Mouse (Mus musculus): Measurements from ENCODE around the gene Espnl. TPM values are rescaled to one million over a fixed set of nuclear protein-coding genes. Genes with fewer than 3 reads are reported as not detected.

Espnl gene
- total and polyA plus RNA-seq, 2 experiments from 2014 or later: not detected

GRCm38 (mm10) chr1:91356105-91356504, 34.2 kb downstream of the Espnl start:
- no peak for DNase-seq (ENCODE audit: low spot score)
- ATAC-seq (ENCODE audit: insufficient read depth, low read depth): no peak
- Histone ChIP-seq H3K27me3 (ENCODE audit: control insufficient read depth, insufficient read depth, low read length) (no peaks in the 10 kb centered on the region), H3K9ac (replicated peaks; ENCODE audit: low read depth, low read length) (no peak overlapping the region), H3K9me3 (replicated peaks; ENCODE audit: control insufficient read depth, low read length) (no peaks in the 10 kb centered on the region), H3K36me3 (replicated peaks; ENCODE audit: control insufficient read depth, insufficient read depth, low read length) (peaks cover 37% of the 10 kb centered on the region), H3K27ac (ENCODE audit: low read depth) (no peak overlapping the region), H3K4me3 (ENCODE audit: low read depth, low read length) (no peak overlapping the region), H3K4me1 (ENCODE audit: control insufficient read depth, insufficient read depth) (peaks cover 4% of the 10 kb centered on the region; the same call in 1 of the 2 replicates), H3K4me2 (ENCODE audit: low read depth, low read length) (no peak overlapping the region)
- WGBS: 73% methylated on average over 11 of the region's 11 CpGs
- TF ChIP-seq CTCF (IDR thresholded peaks at IDR 0.05; ENCODE audit: low read depth): no peak
- TF ChIP-seq EP300 (IDR thresholded peaks at IDR 0.05; ENCODE audit: low read depth): no peak

GRCm38 (mm10) chr1:91362113-91362512, 40.2 kb downstream of the Espnl start:
- Histone ChIP-seq H3K27me3 (ENCODE audit: control insufficient read depth, insufficient read depth, low read length) (no peaks in the 10 kb centered on the region), H3K4me1 (ENCODE audit: control insufficient read depth, insufficient read depth) (peaks cover 12% of the 10 kb centered on the region), H3K36me3 (replicated peaks; ENCODE audit: control insufficient read depth, insufficient read depth, low read length) (peaks cover 32% of the 10 kb centered on the region), H3K4me2 (ENCODE audit: low read depth, low read length) (no peak overlapping the region), H3K4me3 (ENCODE audit: low read depth, low read length) (no peak overlapping the region), H3K27ac (ENCODE audit: low read depth) (no peak overlapping the region), H3K9me3 (replicated peaks; ENCODE audit: control insufficient read depth, low read length) (no peaks in the 10 kb centered on the region; the same call in 1 of the 2 replicates), H3K9ac (replicated peaks; ENCODE audit: low read depth, low read length) (no peak overlapping the region)
- ATAC-seq (ENCODE audit: insufficient read depth, low read depth) (no peak), DNase-seq (ENCODE audit: low spot score) (no peak)
- WGBS: 75% methylated on average over 5 of the region's 5 CpGs
- TF ChIP-seq CTCF (IDR thresholded peaks at IDR 0.05; ENCODE audit: low read depth) (no peak), EP300 (IDR thresholded peaks at IDR 0.05; ENCODE audit: low read depth) (no peak)

GRCm38 (mm10) chr1:91364822-91365644, 43.2 kb downstream of the Espnl start:
- no peaks in the 10 kb centered on the region; the same call in 1 of the 2 replicates for H3K9me3 ChIP-seq (replicated peaks; ENCODE audit: control insufficient read depth, low read length)
- H3K4me1 ChIP-seq (ENCODE audit: control insufficient read depth, insufficient read depth): peaks cover 12% of the 10 kb centered on the region
- no peak for TF ChIP-seq CTCF (IDR thresholded peaks at IDR 0.05; ENCODE audit: low read depth)
- TF ChIP-seq EP300 (IDR thresholded peaks at IDR 0.05; ENCODE audit: low read depth): no peak
- H3K4me2 ChIP-seq (ENCODE audit: low read depth, low read length): no peak overlapping the region
- H3K27me3 ChIP-seq (ENCODE audit: control insufficient read depth, insufficient read depth, low read length): no peaks in the 10 kb centered on the region
- no peak for DNase-seq (ENCODE audit: low spot score)
- peaks cover 23% of the 10 kb centered on the region for H3K36me3 ChIP-seq (replicated peaks; ENCODE audit: control insufficient read depth, insufficient read depth, low read length)
- WGBS: 86% methylated on average over 16 of the region's 16 CpGs
- H3K4me3 ChIP-seq (ENCODE audit: low read depth, low read length): no peak overlapping the region
- H3K9ac ChIP-seq (replicated peaks; ENCODE audit: low read depth, low read length): no peak overlapping the region
- ATAC-seq (ENCODE audit: insufficient read depth, low read depth): no peak
- no peak overlapping the region for H3K27ac ChIP-seq (ENCODE audit: low read depth)

GRCm38 (mm10) chr1:91365816-91366214, 43.9 kb downstream of the Espnl start:
- 26% methylated on average over 8 of the region's 8 CpGs for WGBS

GRCm38 (mm10) chr1:91366215-91367108, 44.6 kb downstream of the Espnl start, which contains the start of gene Erfe:
Gene Erfe, plus strand, starts transcription at chr1:91366430.
- Histone ChIP-seq H3K4me2 (ENCODE audit: low read depth, low read length) (peak within 1 kb of the TSS; percentile 89), H3K9ac (replicated peaks; ENCODE audit: low read depth, low read length) (peak within 1 kb of the TSS; percentile 44; the same call in 1 of the 2 replicates), H3K4me3 (ENCODE audit: low read depth, low read length) (peak within 1 kb of the TSS; percentile 51), H3K36me3 (replicated peaks; ENCODE audit: control insufficient read depth, insufficient read depth, low read length) (peaks cover 19% of the 10 kb centered on the region), H3K9me3 (replicated peaks; ENCODE audit: control insufficient read depth, low read length) (no peaks in the 10 kb centered on the region; the same call in 1 of the 2 replicates), H3K27ac (ENCODE audit: low read depth) (no peak within 1 kb of the TSS), H3K4me1 (ENCODE audit: control insufficient read depth, insufficient read depth) (peaks cover 12% of the 10 kb centered on the region), H3K27me3 (ENCODE audit: control insufficient read depth, insufficient read depth, low read length) (no peaks in the 10 kb centered on the region)
- TF ChIP-seq EP300 (IDR thresholded peaks at IDR 0.05; ENCODE audit: low read depth) (no peak), CTCF (IDR thresholded peaks at IDR 0.05; ENCODE audit: low read depth) (peak; percentile 74)
- DNase-seq (ENCODE audit: low spot score) (peak; percentile 50), ATAC-seq (ENCODE audit: insufficient read depth, low read depth) (peak; percentile 46; the same call in 1 of the 2 replicates)
- WGBS: 3% methylated on average over 66 of the region's 68 CpGs

More at GRCm38 (mm10) chr1:91365816-91366214, 43.9 kb downstream of the Espnl start:
- DNase-seq (ENCODE audit: low spot score): no peak
- H3K27ac ChIP-seq (ENCODE audit: low read depth): no peak overlapping the region
- H3K9me3 ChIP-seq (replicated peaks; ENCODE audit: control insufficient read depth, low read length): no peaks in the 10 kb centered on the region; the same call in 1 of the 2 replicates
- peak overlapping the region; percentile 51 for H3K4me3 ChIP-seq (ENCODE audit: low read depth, low read length)
- H3K36me3 ChIP-seq (replicated peaks; ENCODE audit: control insufficient read depth, insufficient read depth, low read length): peaks cover 21% of the 10 kb centered on the region
- H3K4me2 ChIP-seq (ENCODE audit: low read depth, low read length): peak overlapping the region; percentile 89
- TF ChIP-seq EP300 (IDR thresholded peaks at IDR 0.05; ENCODE audit: low read depth) (no peak), CTCF (IDR thresholded peaks at IDR 0.05; ENCODE audit: low read depth) (no peak)
- no peak overlapping the region for H3K9ac ChIP-seq (replicated peaks; ENCODE audit: low read depth, low read length)
- H3K27me3 ChIP-seq (ENCODE audit: control insufficient read depth, insufficient read depth, low read length): no peaks in the 10 kb centered on the region
- ATAC-seq (ENCODE audit: insufficient read depth, low read depth): no peak
- H3K4me1 ChIP-seq (ENCODE audit: control insufficient read depth, insufficient read depth): peaks cover 12% of the 10 kb centered on the region

Data from heart, postnatal 0 days (tissue).